Mouse (Mus musculus) frontal cortex, postnatal 36 days (tissue): ENCODE results near the gene Gm4553.
"Not testable (repeated sequence)": the region's sequence is repeated elsewhere in the genome, so short reads cannot be mapped to it uniquely, and the experiment has no call there.

Experiments used
- DNase-seq, 2 experiments: peaks; one replicate each; pipeline ENCODE4 v3.0.0; 2022; ENCODE audit warnings: low spot score in 2 of 2

Gm4553 gene

GRCm38 (mm10) chr7:142165639-142166038, at the start of gene Gm4553:
Gm4553 (minus strand) TSS chr7:142165739.
- not testable (repeated sequence) for DNase-seq

GRCm38 (mm10) chr7:142212136-142212535, 46.6 kb upstream of the Gm4553 start:
- DNase-seq: not testable (repeated sequence)

- no peak for DNase-seq
These were observed 46.0 kb upstream of the Gm4553 start, which contains the start of gene Gm7579 for GRCm38 (mm10) chr7:142211559-142211958. Gm7579 (plus strand) TSS chr7:142211859.

GRCm38 (mm10) chr7:142206891-142207290, 41.4 kb upstream of the Gm4553 start:
- DNase-seq: not testable (repeated sequence)

- no peak for DNase-seq
These were observed 39.9 kb upstream of the Gm4553 start for GRCm38 (mm10) chr7:142205488-142205887.

GRCm38 (mm10) chr7:142201064-142201463, 35.5 kb upstream of the Gm4553 start, which contains the start of gene Krtap5-3:
Krtap5-3 (plus strand) TSS chr7:142201364.
- DNase-seq: no peak

- no peak for DNase-seq
These were observed 33.2 kb upstream of the Gm4553 start for GRCm38 (mm10) chr7:142198748-142199147.

GRCm38 (mm10) chr7:142190289-142190688, 24.8 kb upstream of the Gm4553 start, which contains the start of gene Gm10153:
Gm10153 (minus strand) TSS chr7:142190389.
- DNase-seq: no peak

- no peak for DNase-seq
These were observed 22.6 kb upstream of the Gm4553 start for GRCm38 (mm10) chr7:142188156-142188555.

GRCm38 (mm10) chr7:142181021-142181420, 15.5 kb upstream of the Gm4553 start:
- no peak for DNase-seq

- DNase-seq: peak in 1 of 2 experiments; percentile 6
These were observed 13.1 kb upstream of the Gm4553 start for GRCm38 (mm10) chr7:142178685-142179084.

GRCm38 (mm10) chr7:142175905-142176304, 10.4 kb upstream of the Gm4553 start, which contains the start of gene Krtap5-2:
Krtap5-2 (minus strand) TSS chr7:142176005.
- not testable (repeated sequence) for DNase-seq

- DNase-seq: peak in 1 of 2 experiments; percentile 6
These were observed 4.3 kb upstream of the Gm4553 start for GRCm38 (mm10) chr7:142169836-142170235.

- no peak for DNase-seq
These were observed 6.2 kb downstream of the Gm4553 start for GRCm38 (mm10) chr7:142159366-142159765.

GRCm38 (mm10) chr7:142157013-142157412, 8.5 kb downstream of the Gm4553 start, which contains the start of gene Gm29735:
Gm29735 (minus strand) TSS chr7:142157113.
- DNase-seq: not testable (repeated sequence)

GRCm38 (mm10) chr7:142155308-142155707, 10.2 kb downstream of the Gm4553 start:
- no peak for DNase-seq

- no peak for DNase-seq
These were observed 13.3 kb downstream of the Gm4553 start for GRCm38 (mm10) chr7:142152191-142152590.

- DNase-seq: no peak
These were observed 16.9 kb downstream of the Gm4553 start for GRCm38 (mm10) chr7:142148633-142149032.

GRCm38 (mm10) chr7:142146033-142146432, 19.5 kb downstream of the Gm4553 start:
- DNase-seq: peak; percentile 17 to 35

GRCm38 (mm10) chr7:142145413-142145940, 20.1 kb downstream of the Gm4553 start:
- peak; percentile 3 to 29 for DNase-seq

GRCm38 (mm10) chr7:142144507-142144906, 21.0 kb downstream of the Gm4553 start, which contains the start of gene Gm45337:
Gm45337 (minus strand) TSS chr7:142144607.
- no peak for DNase-seq

GRCm38 (mm10) chr7:142143506-142144010, 22.0 kb downstream of the Gm4553 start:
- not testable (repeated sequence) for DNase-seq

GRCm38 (mm10) chr7:142140696-142141095, 24.8 kb downstream of the Gm4553 start:
- no peak for DNase-seq
